Mouse (Mus musculus) ES-Bruce4 (cell line): ENCODE measurements around the gene Cd48.

Source experiments
- CTCF ChIP-seq: IDR thresholded peaks from one replicate; pipeline ENCODE4 v1.8.1; 2011; ENCODE audit warnings: low read depth, low read length
- EP300 ChIP-seq: IDR thresholded peaks from 2 replicates; pipeline ENCODE4 v1.6.1; 2011; ENCODE audit warnings: low read depth, low read length; ENCODE audit not compliant: insufficient read depth
- POLR2A ChIP-seq: IDR thresholded peaks from one replicate; pipeline ENCODE4 v1.8.1; 2011; ENCODE audit warnings: low read length; ENCODE audit not compliant: insufficient read depth

GRCm38 (mm10) chr1:171731195-171731594 is 49.4 kb downstream of the Cd48 start:
- TF ChIP-seq POLR2A (no peak), EP300 (no peak), CTCF (no peak)
